Mouse (Mus musculus) layer of hippocampus, adult 9-11 months (tissue): ENCODE results near the gene Ppp1r3d.

ENCODE experiments used
- DNase-seq: peaks from one replicate; pipeline ENCODE4 v3.0.0; 2022

Ppp1r3d gene

GRCm38 (mm10) chr2:178413481-178414260 is 601 bp downstream of the Ppp1r3d start:
- peak; percentile 51 for DNase-seq

- no peak for DNase-seq
Observed at GRCm38 (mm10) chr2:178413081-178413480, 1.2 kb downstream of the Ppp1r3d start.

DNA sequence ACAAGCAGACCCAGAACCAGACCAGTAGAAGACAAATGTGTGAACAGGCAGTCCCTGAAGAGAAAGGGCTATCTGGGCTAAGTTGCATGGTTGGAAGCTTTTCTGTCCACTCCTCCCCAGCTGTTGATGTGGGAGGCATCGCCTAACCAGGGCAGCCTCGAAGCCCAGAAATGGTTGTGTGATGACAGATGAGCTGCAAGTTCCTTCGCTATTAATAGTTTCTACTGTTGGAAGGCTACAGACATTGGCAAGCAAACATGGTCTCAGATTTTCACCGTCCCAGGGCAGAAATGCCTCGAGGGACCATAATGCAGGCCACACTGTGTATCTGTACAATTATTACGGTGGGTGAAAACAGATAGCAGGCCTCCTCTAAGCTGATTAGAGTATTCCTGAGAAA is 1.7 kb downstream of the Ppp1r3d start:
- no peak for DNase-seq

GRCm38 (mm10) chr2:178410286-178410685 is 4.0 kb downstream of the Ppp1r3d start:
- no peak for DNase-seq

GRCm38 (mm10) chr2:178409024-178409423 is 5.2 kb downstream of the Ppp1r3d start:
- DNase-seq = no peak

DNA sequence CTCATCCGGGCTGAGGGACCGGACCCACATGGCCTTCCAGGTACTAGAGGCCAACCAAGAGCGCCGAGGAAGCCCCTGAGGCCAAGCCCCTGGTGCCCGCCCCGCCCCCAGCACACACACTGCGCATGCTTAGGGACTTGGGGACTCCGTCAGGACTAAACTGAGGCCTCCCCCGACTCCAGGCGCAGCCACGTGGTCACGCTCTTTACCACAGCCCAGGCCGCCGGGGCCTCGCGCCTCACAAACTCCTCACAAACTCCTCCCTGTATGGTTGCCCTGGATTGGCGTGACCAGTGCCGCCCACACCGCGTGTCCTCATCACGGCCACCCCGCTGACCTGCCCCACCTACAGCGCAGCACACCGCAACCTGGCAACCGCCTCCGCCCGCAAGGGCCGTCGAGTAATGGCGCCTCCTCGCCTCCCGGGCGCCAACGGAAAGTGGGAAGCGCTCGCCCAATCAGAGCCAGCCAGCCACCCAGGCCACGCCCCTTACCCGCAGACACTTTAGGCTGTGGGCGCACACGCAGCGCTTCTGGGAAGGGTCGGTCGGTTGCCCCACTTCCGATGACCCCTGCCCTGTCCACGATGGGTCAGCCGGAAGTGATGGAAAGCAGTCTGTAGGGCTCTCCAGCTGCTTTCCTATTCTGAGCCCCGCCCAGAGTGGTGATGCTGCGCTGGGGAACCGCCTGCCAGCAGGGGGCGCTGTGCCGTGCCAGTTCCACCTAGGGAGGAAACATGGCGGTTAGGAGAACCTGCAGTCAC is 7.0 kb downstream of the Ppp1r3d start, which contains the start of gene Sycp2:
Gene Sycp2 (minus strand): TSS at position 633 of the 763 bp plus-strand sequence.
- DNase-seq = no peak
